ENCODE assay signal across 9 mouse cellular contexts in the genomic region with DNA sequence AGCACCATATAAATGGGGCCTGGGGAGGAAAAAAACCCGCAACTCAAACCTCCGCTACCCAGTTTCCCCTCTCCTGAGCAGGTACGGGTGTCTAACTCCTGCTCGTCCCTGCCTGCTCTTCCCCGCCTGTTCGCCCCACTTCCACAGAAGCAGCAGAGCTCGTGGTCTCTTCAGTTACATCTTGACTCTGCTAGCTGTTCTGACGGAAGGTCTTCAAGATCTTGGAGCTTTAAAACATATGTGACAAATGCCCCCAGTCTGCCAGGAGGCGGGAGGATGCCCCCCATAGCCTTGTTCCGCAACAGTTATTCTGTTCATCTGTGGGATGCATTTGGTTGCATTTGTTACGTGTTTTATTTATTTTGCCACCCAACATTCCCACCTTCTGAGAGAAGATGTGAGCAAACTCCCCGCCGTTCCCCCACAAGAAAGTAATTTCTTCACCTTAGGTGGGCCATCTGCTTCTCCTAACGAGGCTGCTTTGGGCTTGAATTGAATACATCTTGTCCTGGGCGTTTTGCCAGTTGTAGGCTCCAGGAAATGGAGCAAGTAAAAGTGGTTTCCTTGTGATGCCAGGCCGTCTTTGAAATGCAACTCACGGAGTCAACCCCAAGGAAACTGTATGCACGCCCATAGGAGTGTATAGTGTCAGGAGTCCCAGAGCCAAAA. TPM values are rescaled to one million over a fixed set of nuclear protein-coding genes. Genes with fewer than 3 reads are reported as not detected.
DNase-seq lines count a peak whose midpoint lies in the region; ATAC-seq and TF ChIP-seq lines count a peak whose summit lies in the region.
"Had no signal": no experiment of that assay in that cellular context is flagged by ENCODE, and none has a peak within 500 bp of the region (broad histone marks: within the 10 kb centered on the region; RNA-seq: fewer than 3 reads in every experiment).

No protein-coding gene starts in this region.

- no peak overlapping the region for H3K4me2 ChIP-seq in embryonic facial prominence, embryonic 12.5 days (replicated peaks)
- H3K4me2 ChIP-seq: liver, embryonic 13.5 days had no signal

- H3K27ac ChIP-seq in embryonic facial prominence, embryonic 12.5 days: 0 out of 2 replicates have a peak overlapping the region, but pooled peaks have one; percentile 23
- no peak overlapping the region for H3K27ac ChIP-seq in embryonic facial prominence, embryonic 10.5 days (replicated peaks)
- peak overlapping the region; percentile 1; the same call in 1 of the 2 replicates for H3K27ac ChIP-seq in thymus, adult 2 months (ENCODE audit: control insufficient read depth, insufficient read depth, low read length)
- H3K27ac ChIP-seq: liver, embryonic 13.5 days had no signal

- 0 out of 2 replicates have a peak, but pooled peaks cover 9% of the 10 kb centered on the region for H3K4me1 ChIP-seq in embryonic facial prominence, embryonic 12.5 days
- no peaks in the 10 kb centered on the region for H3K4me1 ChIP-seq in embryonic facial prominence, embryonic 10.5 days
- H3K4me1 ChIP-seq in thymus, adult 2 months (replicated peaks; ENCODE audit: control insufficient read depth, insufficient read depth, low read length): peaks cover 10% of the 10 kb centered on the region
- H3K4me1 ChIP-seq: liver, embryonic 13.5 days had no signal

- DNase-seq in embryonic facial prominence, embryonic 10.5 days (ENCODE audit: low spot score): no peak
- no peak for DNase-seq in thymus, adult 2 months
- no peak for DNase-seq in thymus, postnatal 25 days
- DNase-seq in induced T-regulatory cell, adult 2 months (ENCODE audit: low read depth): peak; percentile 5
- DNase-seq in yolk sac, embryonic 10.5 days (ENCODE audit: low spot score): no peak
- no peak for DNase-seq in B cell, adult 2 months
- DNase-seq: liver, embryonic 13.5 days had no signal

- no peak for TF ChIP-seq POLR2A in thymus, adult 2 months (IDR thresholded peaks at IDR 0.05; ENCODE audit: control insufficient read depth, extremely low read depth, insufficient read depth, low read length, poor library complexity)

- H3K27me3 ChIP-seq in embryonic facial prominence, embryonic 12.5 days: no peaks in the 10 kb centered on the region
- H3K27me3 ChIP-seq in embryonic facial prominence, embryonic 10.5 days (replicated peaks; ENCODE audit: low read depth, poor library complexity, severe bottlenecking): no peaks in the 10 kb centered on the region
- no peaks in the 10 kb centered on the region for H3K27me3 ChIP-seq in thymus, adult 2 months (ENCODE audit: control insufficient read depth, insufficient read depth, low read length)
- H3K27me3 ChIP-seq: liver, embryonic 13.5 days had no signal

- TF ChIP-seq CTCF in thymus, adult 2 months (IDR thresholded peaks at IDR 0.05; ENCODE audit: borderline replicate concordance, control insufficient read depth, extremely low read depth, insufficient read depth, low read length, poor library complexity): no peak

- ATAC-seq in embryonic facial prominence, embryonic 12.5 days (ENCODE audit: insufficient number of reproducible peaks, insufficient read depth, low FRiP score, low TSS enrichment): no peak
- peak; percentile 63 for ATAC-seq in megakaryocyte, adult 5-6 weeks (ENCODE audit: poor library complexity, severe bottlenecking)

- WGBS in embryonic facial prominence, embryonic 12.5 days: 54% methylated on average over 18 of the region's 18 CpGs
- WGBS in embryonic facial prominence, embryonic 10.5 days: 71% methylated on average over 18 of the region's 18 CpGs
- 2% methylated on average over 18 of the region's 18 CpGs for WGBS in thymus, adult 2 months

- H3K9ac ChIP-seq in embryonic facial prominence, embryonic 12.5 days: no peak overlapping the region
- H3K9ac ChIP-seq: liver, embryonic 13.5 days had no signal

- no peak overlapping the region for H3K4me3 ChIP-seq in embryonic facial prominence, embryonic 12.5 days
- H3K4me3 ChIP-seq in embryonic facial prominence, embryonic 10.5 days: no peak overlapping the region
- H3K4me3 ChIP-seq in thymus, adult 2 months (ENCODE audit: control insufficient read depth, insufficient read depth, low read length): no peak overlapping the region
- H3K4me3 ChIP-seq: liver, embryonic 13.5 days had no signal

- no peaks in the 10 kb centered on the region for H3K36me3 ChIP-seq in embryonic facial prominence, embryonic 12.5 days
- no peaks in the 10 kb centered on the region for H3K36me3 ChIP-seq in embryonic facial prominence, embryonic 10.5 days (replicated peaks)
- H3K36me3 ChIP-seq in thymus, adult 2 months (ENCODE audit: control insufficient read depth, insufficient read depth, low read length): no peaks in the 10 kb centered on the region
- H3K36me3 ChIP-seq: liver, embryonic 13.5 days had no signal

- no peaks in the 10 kb centered on the region for H3K9me3 ChIP-seq in embryonic facial prominence, embryonic 12.5 days
- no peaks in the 10 kb centered on the region for H3K9me3 ChIP-seq in embryonic facial prominence, embryonic 10.5 days
- H3K9me3 ChIP-seq: liver, embryonic 13.5 days had no signal

RNA-seq across cellular contexts. Expression of a gene that starts 19.8 kb away (rescaled TPM):
- 2.9 and 3.2 TPM in 2 replicates for polyA plus RNA-seq in embryonic facial prominence, embryonic 12.5 days (2016; fragmentation: Nextera tagmentation; extraction: Ambion mirVana)
- 0.45 and 1.1 TPM in 2 replicates for polyA plus RNA-seq in embryonic facial prominence, embryonic 10.5 days (2016; fragmentation: Nextera tagmentation; extraction: Ambion mirVana)
- polyA plus RNA-seq in thymus, adult 2 months (2012; rRNA removed): 0.16 TPM in 1 of 2 replicates, not detected in the other
- total RNA-seq in megakaryocyte, adult 5-6 weeks (2015): 16.7 and 27.0 TPM in 2 replicates
- total RNA-seq in megakaryocyte, adult 5-6 weeks (2017): 2.2 and 10.8 TPM in 2 replicates

RNA-seq across cellular contexts. Expression of a gene that starts 51.8 kb away (rescaled TPM):
- polyA plus RNA-seq in embryonic facial prominence, embryonic 12.5 days (2016; fragmentation: Nextera tagmentation; extraction: Ambion mirVana): 69.8 and 70.9 TPM in 2 replicates
- 72.8 and 76.0 TPM in 2 replicates for polyA plus RNA-seq in embryonic facial prominence, embryonic 10.5 days (2016; fragmentation: Nextera tagmentation; extraction: Ambion mirVana)
- 19.4 and 27.6 TPM in 2 replicates for polyA plus RNA-seq in thymus, adult 2 months (2012; rRNA removed)
- 85.2 and 101 TPM in 2 replicates for total RNA-seq in megakaryocyte, adult 5-6 weeks (2015)
- total RNA-seq in megakaryocyte, adult 5-6 weeks (2017): 144 and 145 TPM in 2 replicates
